Mouse (Mus musculus) gastrocnemius, adult 2 months (tissue): ENCODE results near the gene Olfr609. TPM values are rescaled to one million over a fixed set of nuclear protein-coding genes. Genes with fewer than 3 reads are reported as not detected.
"Not testable (repeated sequence)": the region's sequence is repeated elsewhere in the genome, so short reads cannot be mapped to it uniquely, and the experiment has no call there.

Source experiments
- DNase-seq: peaks from one replicate; pipeline ENCODE4 v3.0.0; 2022
- H3K27ac ChIP-seq: fragments of 200-600 bp; 2 replicates; pipeline ENCODE4 v1.8.1; 2022; ENCODE audit warnings: mild to moderate bottlenecking
- H3K4me3 ChIP-seq: fragments of 200-600 bp; 2 replicates; pipeline ENCODE4 v1.8.1; 2022; ENCODE audit warnings: mild to moderate bottlenecking, moderate library complexity
- CTCF ChIP-seq: fragments of 200-600 bp; IDR thresholded peaks from 2 replicates; pipeline ENCODE4 v1.8.1; 2022; ENCODE audit warnings: antibody characterized with exemption, mild to moderate bottlenecking, moderate library complexity
- intact Hi-C: fragments of 180-260 bp; cut with DNase I; formaldehyde crosslinking; loops from one replicate; pipeline ENCODE4 v1.15.1; 2025
- long read RNA-seq, 2 experiments: library from polyadenylated mRNA; stranded (forward); transcript quantifications; one replicate each; pipeline ENCODE4 v2.0.0; 2021
- total RNA-seq, 2 experiments: library from RNA; stranded (reverse); gene quantifications; 2 replicates each; pipeline ENCODE4 v1.2.3; 2021

The Olfr609 gene
- total RNA-seq, result not detected
- long read RNA-seq, experiment 1, result 0 reads
- long read RNA-seq, experiment 2, result 0 reads

GRCm38 (mm10) chr7:103497962-103498361 is at the start of gene Olfr609:
Gene Olfr609 (minus strand): TSS chr7:103498062.
- intact Hi-C loops, result no loop called here
- DNase-seq, result no peak
- Histone ChIP-seq H3K27ac (no peak within 1 kb of the TSS), H3K4me3 (no peak within 1 kb of the TSS)
- TF ChIP-seq CTCF, result no peak

- H3K4me3 ChIP-seq, DNase-seq, H3K27ac ChIP-seq, intact Hi-C loops: not testable (repeated sequence)
Observed at GRCm38 (mm10) chr7:103542617-103543016, 44.8 kb upstream of the Olfr609 start, which contains the start of gene Olfr612. Gene Olfr612 (minus strand): TSS chr7:103542717.

- DNase-seq, intact Hi-C loops, H3K27ac ChIP-seq, H3K4me3 ChIP-seq: not testable (repeated sequence)
Observed at GRCm38 (mm10) chr7:103520746-103521145, 22.9 kb upstream of the Olfr609 start, which contains the start of gene Olfr611. Gene Olfr611 (minus strand): TSS chr7:103520846.

DNA sequence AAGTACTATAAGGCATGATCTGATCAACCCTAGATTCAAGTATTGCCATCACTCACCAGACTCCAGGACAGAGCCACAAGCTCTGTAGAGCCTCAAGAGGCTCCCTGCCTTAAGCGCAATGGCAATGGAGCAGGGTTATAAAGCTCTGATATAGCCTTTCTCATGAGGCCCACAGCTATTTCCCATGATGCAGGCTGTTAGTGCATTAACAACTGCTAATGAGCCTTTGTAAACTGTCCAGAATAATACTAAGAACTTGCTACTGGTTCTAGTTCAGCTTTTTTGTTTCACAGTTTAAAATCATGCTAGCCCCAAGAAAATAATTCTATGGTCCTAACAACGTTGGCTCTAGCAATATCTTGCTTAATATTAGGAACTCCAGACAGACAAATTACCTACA is 14.2 kb upstream of the Olfr609 start, which contains the start of gene Olfr610:
Olfr610 (minus strand) TSS at position 101 of the 400 bp plus-strand sequence.
- intact Hi-C loops, result no loop called here
- no peak within 1 kb of the TSS for H3K4me3 ChIP-seq
- TF ChIP-seq CTCF, result no peak
- no peak for DNase-seq
- H3K27ac ChIP-seq, result no peak within 1 kb of the TSS

DNA sequence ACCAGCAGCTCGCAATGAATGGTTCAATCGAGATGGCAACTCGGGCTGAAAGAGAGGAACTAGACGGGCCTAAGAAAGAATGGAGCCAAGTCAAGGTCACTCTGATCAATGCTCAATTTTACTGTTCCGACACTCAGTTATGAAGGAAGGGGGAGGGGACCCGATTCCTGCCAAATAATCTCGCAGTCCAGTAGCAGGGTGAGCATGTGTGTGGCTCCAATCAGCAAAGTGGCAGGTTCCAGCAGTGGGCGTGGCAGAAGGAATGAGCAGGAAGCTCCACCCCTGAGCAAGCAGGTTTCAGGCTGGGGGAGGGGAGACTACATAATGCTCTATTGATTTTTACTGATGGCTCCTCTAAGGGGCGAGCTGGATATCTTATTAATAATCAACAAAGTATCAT is 20.8 kb downstream of the Olfr609 start:
- H3K27ac ChIP-seq, intact Hi-C loops, DNase-seq, H3K4me3 ChIP-seq: not testable (repeated sequence)

DNA sequence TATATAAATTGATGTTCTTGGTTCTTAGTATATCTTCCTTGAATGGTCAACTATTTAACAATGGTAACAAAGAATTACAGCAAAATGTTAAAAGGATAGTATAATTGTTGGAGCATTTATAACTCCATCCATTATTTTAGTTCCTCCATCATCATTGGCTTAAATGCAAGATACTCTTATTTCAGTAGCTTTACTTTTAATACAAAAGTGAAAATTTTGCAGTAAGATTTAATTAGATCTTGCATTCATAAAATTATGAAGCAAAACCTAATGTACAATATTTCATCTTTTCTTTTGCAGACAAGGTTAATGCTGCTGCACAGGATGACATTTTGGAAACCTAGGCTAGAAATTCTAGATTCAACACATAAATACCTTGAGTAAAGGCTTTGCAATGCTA is 28.3 kb downstream of the Olfr609 start, which contains the start of gene Olfr608:
Olfr608 (plus strand) TSS at position 301 of the 400 bp plus-strand sequence.
- Histone ChIP-seq H3K27ac (no peak within 1 kb of the TSS), H3K4me3 (no peak within 1 kb of the TSS)
- no peak for TF ChIP-seq CTCF
- intact Hi-C loops, result no loop called here
- DNase-seq, result no peak

GRCm38 (mm10) chr7:103460590-103460989 is 37.3 kb downstream of the Olfr609 start:
- no peak for TF ChIP-seq CTCF
- no peak for DNase-seq
- Histone ChIP-seq H3K4me3 (no peak overlapping the region), H3K27ac (no peak overlapping the region)
- intact Hi-C loops, result no loop called here

- DNase-seq, result no peak
- H3K27ac ChIP-seq, result no peak within 1 kb of the TSS
- intact Hi-C loops, result no loop called here
- no peak for TF ChIP-seq CTCF
- no peak within 1 kb of the TSS for H3K4me3 ChIP-seq
Observed at GRCm38 (mm10) chr7:103448746-103449145, 49.1 kb downstream of the Olfr609 start, which contains the start of gene Olfr606. Gene Olfr606 (plus strand): TSS chr7:103449046.

DNA sequence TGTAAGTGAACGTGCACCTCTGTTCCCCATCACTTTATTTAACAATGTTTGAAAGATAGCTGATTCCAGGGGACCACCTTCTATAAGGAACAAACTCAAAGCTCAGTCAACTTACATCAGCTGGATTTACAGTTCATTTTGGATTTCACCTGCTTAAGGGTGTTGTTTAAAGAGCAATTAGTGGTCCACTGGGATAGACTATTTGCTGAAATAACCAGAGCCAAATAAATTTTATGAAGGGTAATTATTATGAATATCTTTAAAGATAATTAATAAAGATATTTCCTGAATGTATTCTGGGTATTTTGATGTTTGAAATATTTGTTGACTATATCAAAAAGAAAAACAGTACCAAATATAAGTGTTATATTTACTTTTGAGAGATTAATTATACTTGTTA is 52.5 kb downstream of the Olfr609 start, which contains the start of gene Olfr605:
Olfr605 (minus strand) TSS at position 101 of the 400 bp plus-strand sequence.
- DNase-seq, result no peak
- intact Hi-C loops, result no loop called here
- no peak within 1 kb of the TSS for H3K4me3 ChIP-seq
- H3K27ac ChIP-seq, result no peak within 1 kb of the TSS
- no peak for TF ChIP-seq CTCF

Other genes starting within 250 kb of the Olfr609 start
- gene Usp17ld, start 245.6 kb downstream of the Olfr609 start, total RNA-seq, result not detected
- gene Olfr596, start 192.4 kb downstream of the Olfr609 start, total RNA-seq, result not detected
- gene Olfr597, start 181.7 kb downstream of the Olfr609 start, total RNA-seq, result not detected
- not detected for gene Olfr598, start 174.5 kb downstream of the Olfr609 start, total RNA-seq
- not detected for gene Olfr599, start 162.1 kb downstream of the Olfr609 start, total RNA-seq
- not detected for gene Olfr600, start 148.4 kb downstream of the Olfr609 start, total RNA-seq
- not detected for gene Olfr601, start 135.4 kb downstream of the Olfr609 start, total RNA-seq
- gene Olfr603, start 111.9 kb downstream of the Olfr609 start, total RNA-seq, result not detected
- gene Usp17lc, start 83.0 kb downstream of the Olfr609 start, total RNA-seq, result not detected
- not detected for gene Olfr605, start 52.6 kb downstream of the Olfr609 start, total RNA-seq
- gene Olfr606, start 49.0 kb downstream of the Olfr609 start, total RNA-seq, result not detected
- not detected for gene Olfr607, start 33.9 kb downstream of the Olfr609 start, total RNA-seq
- gene Olfr608, start 28.2 kb downstream of the Olfr609 start, total RNA-seq, result not detected
- gene Olfr610, start 14.1 kb upstream of the Olfr609 start, total RNA-seq, result not detected
- gene Olfr611, start 22.8 kb upstream of the Olfr609 start, total RNA-seq, result not detected
- not detected for gene Olfr612, start 44.7 kb upstream of the Olfr609 start, total RNA-seq
- not detected for gene Olfr613, start 50.0 kb upstream of the Olfr609 start, total RNA-seq
- gene Olfr615, start 58.0 kb upstream of the Olfr609 start, total RNA-seq, result not detected
- not detected for gene Olfr616, start 71.1 kb upstream of the Olfr609 start, total RNA-seq
- gene Olfr617, start 75.0 kb upstream of the Olfr609 start, total RNA-seq, result not detected
- gene Olfr618, start 92.0 kb upstream of the Olfr609 start, total RNA-seq, result not detected
- not detected for gene Olfr619, start 102.5 kb upstream of the Olfr609 start, total RNA-seq
- gene Olfr620, start 114.5 kb upstream of the Olfr609 start, total RNA-seq, result not detected
- not detected for gene Olfr622, start 144.6 kb upstream of the Olfr609 start, total RNA-seq
- gene Olfr623, start 165.6 kb upstream of the Olfr609 start, total RNA-seq, result not detected
- gene Olfr624, start 173.1 kb upstream of the Olfr609 start, total RNA-seq, result not detected
- gene Olfr625-ps1, start 184.7 kb upstream of the Olfr609 start, total RNA-seq, result not detected
- not detected for gene Olfr243, start 216.6 kb upstream of the Olfr609 start, total RNA-seq
- gene Olfr628, start 232.3 kb upstream of the Olfr609 start, total RNA-seq, result not detected
- gene Olfr629, start 246.9 kb upstream of the Olfr609 start, total RNA-seq, result not detected